Mouse (Mus musculus) embryonic facial prominence, embryonic 13.5 days (tissue): Measurements from ENCODE around the gene Tmc6. TPM values are rescaled to one million over a fixed set of nuclear protein-coding genes. Genes with fewer than 3 reads are reported as not detected.
A peak's percentile ranks its signal among the peaks of the same experiment; 100 is the strongest.
"Not testable (repeated sequence)": the region's sequence is repeated elsewhere in the genome, so short reads cannot be mapped to it uniquely, and the experiment has no call there.

Experiments
- ATAC-seq: fragments of 200-750 bp; cut with Nextera tagmentation; 2 replicates; pipeline ENCODE4 v1.8.0; 2017; ENCODE audit warnings: low read depth; ENCODE audit not compliant: insufficient number of reproducible peaks, insufficient read depth, low FRiP score, low TSS enrichment
- H3K27ac ChIP-seq: fragments of 300-500 bp; sonication (generic); 2 replicates; pipeline ENCODE4 v1.5.1; 2015; ENCODE audit warnings: moderate library complexity, mild to moderate bottlenecking, inconsistent platforms
- H3K27me3 ChIP-seq: fragments of 300-500 bp; sonication (generic); 2 replicates; pipeline ENCODE4 v1.6.1; 2015; ENCODE audit warnings: mild to moderate bottlenecking, inconsistent platforms
- H3K36me3 ChIP-seq: fragments of 300-500 bp; sonication (generic); 2 replicates; pipeline ENCODE4 v1.6.1; 2015; ENCODE audit warnings: mild to moderate bottlenecking, inconsistent platforms
- H3K4me1 ChIP-seq: fragments of 300-500 bp; sonication (generic); 2 replicates; pipeline ENCODE4 v1.6.1; 2015; ENCODE audit warnings: inconsistent platforms
- H3K4me2 ChIP-seq: fragments of 300-500 bp; sonication (generic); 2 replicates; pipeline ENCODE4 v1.6.1; 2015; ENCODE audit warnings: moderate library complexity, mild to moderate bottlenecking, inconsistent platforms
- H3K4me3 ChIP-seq: fragments of 300-500 bp; sonication (generic); 2 replicates; pipeline ENCODE4 v1.5.1; 2015; ENCODE audit warnings: mild to moderate bottlenecking, inconsistent platforms
- H3K9ac ChIP-seq: fragments of 300-500 bp; sonication (generic); 2 replicates; pipeline ENCODE4 v1.6.1; 2015; ENCODE audit warnings: mild to moderate bottlenecking, inconsistent platforms
- H3K9me3 ChIP-seq: fragments of 300-500 bp; sonication (generic); 2 replicates; pipeline ENCODE4 v1.6.1; 2016; ENCODE audit warnings: inconsistent platforms
- WGBS: fragments of 180-500 bp; shearing (Covaris S2); methylation state at CpG from one replicate; pipeline ENCODE4 v1.1.7; 2015; ENCODE audit warnings: mixed read lengths; 5-methylcytosine and 5-hydroxymethylcytosine counted together
- polyA plus RNA-seq: library from polyadenylated mRNA; unstranded; fragments of >200 nt; fragmentation: Nextera tagmentation; extraction: Ambion mirVana; gene quantifications from 2 replicates; pipeline ENCODE4 v1.2.1, GENCODE M21; 2015

The Tmc6 gene
- polyA plus RNA-seq, 1 experiment from 2014 or later = 19.0 TPM

- 0 out of 2 replicates have a peak overlapping the region, but pooled peaks have one; percentile 33 for H3K27ac ChIP-seq
- WGBS = 21% methylated on average over 23 of the region's 23 CpGs
- peaks cover 66% of the 10 kb centered on the region for H3K4me1 ChIP-seq
- H3K36me3 ChIP-seq = peaks cover 36% of the 10 kb centered on the region
- no peak for ATAC-seq
- peak overlapping the region; percentile 62 for H3K4me3 ChIP-seq
- peak overlapping the region; percentile 81 for H3K9ac ChIP-seq
- H3K9me3 ChIP-seq = no peaks in the 10 kb centered on the region
- peak overlapping the region; percentile 86 for H3K4me2 ChIP-seq
- no peaks in the 10 kb centered on the region for H3K27me3 ChIP-seq
These were observed 42.3 kb upstream of the Tmc6 start for GRCm38 (mm10) chr11:117824060-117824969.

- H3K36me3 ChIP-seq = peaks cover 45% of the 10 kb centered on the region
- H3K9me3 ChIP-seq = no peaks in the 10 kb centered on the region
- no peak overlapping the region for H3K4me2 ChIP-seq
- peaks cover 57% of the 10 kb centered on the region for H3K4me1 ChIP-seq
- 83% methylated on average over 6 of the region's 6 CpGs for WGBS
- H3K27me3 ChIP-seq = no peaks in the 10 kb centered on the region
- ATAC-seq = no peak
- no peak overlapping the region for H3K9ac ChIP-seq
- H3K27ac ChIP-seq = peak overlapping the region; percentile 39; the same call in 1 of the 2 replicates
- H3K4me3 ChIP-seq = 0 out of 2 replicates have a peak overlapping the region, but pooled peaks have one; percentile 62
These were observed 41.4 kb upstream of the Tmc6 start for GRCm38 (mm10) chr11:117823411-117823810.

- Histone ChIP-seq H3K36me3 (peaks cover 51% of the 10 kb centered on the region), H3K27ac (peak overlapping the region; percentile 76), H3K9ac (peak overlapping the region; percentile 32; the same call in 1 of the 2 replicates), H3K4me3 (no peak overlapping the region), H3K27me3 (no peaks in the 10 kb centered on the region), H3K4me2 (no peak overlapping the region), H3K9me3 (no peaks in the 10 kb centered on the region), H3K4me1 (peaks cover 51% of the 10 kb centered on the region)
- WGBS = 82% methylated on average over 7 of the region's 7 CpGs
- no peak for ATAC-seq
These were observed 40.8 kb upstream of the Tmc6 start for GRCm38 (mm10) chr11:117822728-117823241.

GRCm38 (mm10) chr11:117821868-117822267 lies 39.9 kb upstream of the Tmc6 start:
- no peaks in the 10 kb centered on the region for H3K9me3 ChIP-seq
- H3K4me2 ChIP-seq = no peak overlapping the region
- peaks cover 60% of the 10 kb centered on the region for H3K36me3 ChIP-seq
- peak overlapping the region; percentile 76; the same call in 1 of the 2 replicates for H3K27ac ChIP-seq
- ATAC-seq = no peak
- no peak overlapping the region for H3K4me3 ChIP-seq
- H3K4me1 ChIP-seq = peaks cover 42% of the 10 kb centered on the region
- H3K9ac ChIP-seq = no peak overlapping the region
- WGBS = 88% methylated on average over 9 of the region's 9 CpGs
- no peaks in the 10 kb centered on the region for H3K27me3 ChIP-seq

GRCm38 (mm10) chr11:117820173-117820572 lies 38.2 kb upstream of the Tmc6 start:
- H3K9ac ChIP-seq = no peak overlapping the region
- H3K36me3 ChIP-seq = peaks cover 76% of the 10 kb centered on the region
- no peaks in the 10 kb centered on the region for H3K9me3 ChIP-seq
- H3K4me3 ChIP-seq = no peak overlapping the region
- peaks cover 30% of the 10 kb centered on the region for H3K4me1 ChIP-seq
- no peak overlapping the region for H3K27ac ChIP-seq
- 97% methylated on average over 7 of the region's 7 CpGs for WGBS
- no peak overlapping the region for H3K4me2 ChIP-seq
- ATAC-seq = no peak
- no peaks in the 10 kb centered on the region for H3K27me3 ChIP-seq

- peaks cover 87% of the 10 kb centered on the region for H3K36me3 ChIP-seq
- no peaks in the 10 kb centered on the region for H3K27me3 ChIP-seq
- ATAC-seq = no peak
- H3K4me2 ChIP-seq = no peak overlapping the region
- no peak overlapping the region for H3K27ac ChIP-seq
- H3K4me1 ChIP-seq = peaks cover 19% of the 10 kb centered on the region
- no peak overlapping the region for H3K9ac ChIP-seq
- 79% methylated on average over 8 of the region's 8 CpGs for WGBS
- H3K9me3 ChIP-seq = no peaks in the 10 kb centered on the region
- H3K4me3 ChIP-seq = no peak overlapping the region
These were observed 37.1 kb upstream of the Tmc6 start for GRCm38 (mm10) chr11:117819095-117819494.

- H3K4me1 ChIP-seq = peaks cover 1% of the 10 kb centered on the region; the same call in 1 of the 2 replicates
- 89% methylated on average over 13 of the region's 13 CpGs for WGBS
- no peak for ATAC-seq
These were observed 34.5 kb upstream of the Tmc6 start for GRCm38 (mm10) chr11:117816389-117816996.

GRCm38 (mm10) chr11:117815850-117816249 lies 33.9 kb upstream of the Tmc6 start:
- not testable (repeated sequence) for H3K4me1 ChIP-seq, ATAC-seq, H3K27ac ChIP-seq, H3K9me3 ChIP-seq, H3K4me3 ChIP-seq, H3K27me3 ChIP-seq, H3K9ac ChIP-seq, H3K4me2 ChIP-seq
- H3K36me3 ChIP-seq = peaks cover 84% of the 10 kb centered on the region
- WGBS = 82% methylated on average over 9 of the region's 9 CpGs

More at GRCm38 (mm10) chr11:117816389-117816996, 34.5 kb upstream of the Tmc6 start:
- Histone ChIP-seq H3K9me3 (no peaks in the 10 kb centered on the region), H3K27ac (no peak overlapping the region), H3K9ac (no peak overlapping the region), H3K27me3 (no peaks in the 10 kb centered on the region), H3K36me3 (peaks cover 90% of the 10 kb centered on the region), H3K4me3 (no peak overlapping the region), H3K4me2 (no peak overlapping the region)

- Histone ChIP-seq H3K4me3 (no peak overlapping the region), H3K4me1 (peaks cover 17% of the 10 kb centered on the region), H3K9ac (no peak overlapping the region), H3K4me2 (no peak overlapping the region), H3K36me3 (peaks cover 75% of the 10 kb centered on the region), H3K9me3 (no peaks in the 10 kb centered on the region), H3K27ac (no peak overlapping the region), H3K27me3 (no peaks in the 10 kb centered on the region)
- 95% methylated on average over 6 of the region's 6 CpGs for WGBS
- no peak for ATAC-seq
These were observed 32.8 kb upstream of the Tmc6 start for GRCm38 (mm10) chr11:117814704-117815366.

GRCm38 (mm10) chr11:117813867-117814266 lies 31.9 kb upstream of the Tmc6 start:
- no peaks in the 10 kb centered on the region for H3K27me3 ChIP-seq
- ATAC-seq = no peak
- no peak overlapping the region for H3K4me2 ChIP-seq
- peaks cover 23% of the 10 kb centered on the region for H3K4me1 ChIP-seq
- H3K9me3 ChIP-seq = no peaks in the 10 kb centered on the region
- 0 out of 2 replicates have a peak overlapping the region, but pooled peaks have one; percentile 27 for H3K9ac ChIP-seq
- peaks cover 70% of the 10 kb centered on the region for H3K36me3 ChIP-seq
- no peak overlapping the region for H3K27ac ChIP-seq
- WGBS = 83% methylated on average over 5 of the region's 5 CpGs
- no peak overlapping the region for H3K4me3 ChIP-seq

GRCm38 (mm10) chr11:117810401-117811046 lies 28.5 kb upstream of the Tmc6 start:
- Histone ChIP-seq H3K9me3 (no peaks in the 10 kb centered on the region), H3K4me1 (peaks cover 24% of the 10 kb centered on the region), H3K36me3 (peaks cover 38% of the 10 kb centered on the region), H3K4me3 (peak overlapping the region; percentile 86), H3K27me3 (no peaks in the 10 kb centered on the region), H3K9ac (peak overlapping the region; percentile 77), H3K4me2 (peak overlapping the region; percentile 100), H3K27ac (peak overlapping the region; percentile 71)
- WGBS = under 1% methylated on average over 21 of the region's 21 CpGs
- ATAC-seq = peak; percentile 57
